Mouse (Mus musculus): ENCODE measurements around the gene Hoxc8. TPM values are rescaled to one million over a fixed set of nuclear protein-coding genes. Genes with fewer than 3 reads are reported as not detected.

Hoxc8 gene
- polyA plus RNA-seq, 1 experiment from 2014 or later = not detected

GRCm38 (mm10) chr15:103040601-103041000 is 50.2 kb downstream of the Hoxc8 start:
- Histone ChIP-seq H3K9ac (replicated peaks; ENCODE audit: low read length) (no peak overlapping the region), H3K27ac (replicated peaks; ENCODE audit: low read depth, low read length) (no peak overlapping the region), H3K4me1 (ENCODE audit: control insufficient read depth, insufficient read depth, low read length) (no peaks in the 10 kb centered on the region), H3K4me2 (ENCODE audit: low read length) (no peak overlapping the region), H3K36me3 (ENCODE audit: control insufficient read depth, insufficient read depth, low read length) (no peaks in the 10 kb centered on the region), H3K9me3 (ENCODE audit: control insufficient read depth, low read length) (no peaks in the 10 kb centered on the region), H3K4me3 (replicated peaks; ENCODE audit: low read depth, low read length) (no peak overlapping the region), H3K27me3 (ENCODE audit: control insufficient read depth, insufficient read depth, low read length) (peaks cover 99% of the 10 kb centered on the region)
- ATAC-seq (ENCODE audit: low FRiP score, low TSS enrichment) (no peak), DNase-seq (no peak)
- WGBS = 3% methylated on average over 12 of the region's 12 CpGs

GRCm38 (mm10) chr15:103041613-103042012 is 51.2 kb downstream of the Hoxc8 start:
- no peak for DNase-seq
- Histone ChIP-seq H3K4me2 (ENCODE audit: low read length) (no peak overlapping the region), H3K9ac (replicated peaks; ENCODE audit: low read length) (no peak overlapping the region), H3K36me3 (ENCODE audit: control insufficient read depth, insufficient read depth, low read length) (no peaks in the 10 kb centered on the region), H3K27ac (replicated peaks; ENCODE audit: low read depth, low read length) (no peak overlapping the region), H3K4me3 (replicated peaks; ENCODE audit: low read depth, low read length) (no peak overlapping the region), H3K27me3 (ENCODE audit: control insufficient read depth, insufficient read depth, low read length) (peaks cover 98% of the 10 kb centered on the region), H3K9me3 (ENCODE audit: control insufficient read depth, low read length) (no peaks in the 10 kb centered on the region), H3K4me1 (ENCODE audit: control insufficient read depth, insufficient read depth, low read length) (no peaks in the 10 kb centered on the region)
- no peak for ATAC-seq (ENCODE audit: low FRiP score, low TSS enrichment)
- 9% methylated on average over 5 of the region's 5 CpGs for WGBS

GRCm38 (mm10) chr15:103042209-103042608 is 51.8 kb downstream of the Hoxc8 start:
- DNase-seq = no peak
- peaks cover 97% of the 10 kb centered on the region for H3K27me3 ChIP-seq (ENCODE audit: control insufficient read depth, insufficient read depth, low read length)
- no peak overlapping the region for H3K27ac ChIP-seq (replicated peaks; ENCODE audit: low read depth, low read length)
- H3K9ac ChIP-seq (replicated peaks; ENCODE audit: low read length) = no peak overlapping the region
- no peak for ATAC-seq (ENCODE audit: low FRiP score, low TSS enrichment)
- no peaks in the 10 kb centered on the region for H3K9me3 ChIP-seq (ENCODE audit: control insufficient read depth, low read length)
- WGBS = 0% methylated on average over 1 of the region's 1 CpGs
- H3K36me3 ChIP-seq (ENCODE audit: control insufficient read depth, insufficient read depth, low read length) = no peaks in the 10 kb centered on the region
- no peak overlapping the region for H3K4me2 ChIP-seq (ENCODE audit: low read length)
- H3K4me1 ChIP-seq (ENCODE audit: control insufficient read depth, insufficient read depth, low read length) = no peaks in the 10 kb centered on the region
- H3K4me3 ChIP-seq (replicated peaks; ENCODE audit: low read depth, low read length) = no peak overlapping the region

MicroRNAs encoded within 50 kb of the gene (microRNA counts, 519-probe panel; counts per million panel counts)
- not detected for microRNA mmu-miR-615-3p
- not detected for microRNA mmu-miR-615-5p

Small RNA genes within 50 kb of the gene (microRNA-seq; reads per million reads assigned to microRNA genes)
- gene Mir196a-2 = 0.73 reads per million
- gene Mir615 = 33.4 reads per million, percentile 44 among the genes with 10 or more reads in this experiment

Other genes starting within 250 kb of the Hoxc8 start
- gene Hoxc13, start 69.5 kb upstream of the Hoxc8 start, polyA plus RNA-seq (2014; fragmentation: Nextera tagmentation; extraction: Ambion mirVana) = not detected in 2 replicates
- not detected in 2 replicates for gene Hoxc12, start 53.9 kb upstream of the Hoxc8 start, polyA plus RNA-seq (2014; fragmentation: Nextera tagmentation; extraction: Ambion mirVana)
- not detected in 2 replicates for gene Hoxc11, start 36.2 kb upstream of the Hoxc8 start, polyA plus RNA-seq (2014; fragmentation: Nextera tagmentation; extraction: Ambion mirVana)
- gene Hoxc10, start 23.8 kb upstream of the Hoxc8 start, polyA plus RNA-seq (2014; fragmentation: Nextera tagmentation; extraction: Ambion mirVana) = not detected in 2 replicates
- gene Hoxc5, start 23.2 kb upstream of the Hoxc8 start, polyA plus RNA-seq (2014; fragmentation: Nextera tagmentation; extraction: Ambion mirVana) = 0.12 TPM in 1 of 2 replicates, not detected in the other
- gene Hoxc9, start 14.2 kb upstream of the Hoxc8 start, polyA plus RNA-seq (2014; fragmentation: Nextera tagmentation; extraction: Ambion mirVana) = not detected in 2 replicates
- not detected in 2 replicates for gene Hoxc6, start 7.7 kb downstream of the Hoxc8 start, polyA plus RNA-seq (2014; fragmentation: Nextera tagmentation; extraction: Ambion mirVana)
- gene Hoxc4, start 28.3 kb downstream of the Hoxc8 start, polyA plus RNA-seq (2014; fragmentation: Nextera tagmentation; extraction: Ambion mirVana) = not detected in 2 replicates
- 22.7 and 25.0 TPM in 2 replicates for gene Smug1, start 176.5 kb downstream of the Hoxc8 start, polyA plus RNA-seq (2014; fragmentation: Nextera tagmentation; extraction: Ambion mirVana)
- gene Cbx5, start 249.2 kb downstream of the Hoxc8 start, polyA plus RNA-seq (2014; fragmentation: Nextera tagmentation; extraction: Ambion mirVana) = 159 and 177 TPM in 2 replicates
- gene Hnrnpa1, start 249.8 kb downstream of the Hoxc8 start, polyA plus RNA-seq (2014; fragmentation: Nextera tagmentation; extraction: Ambion mirVana) = 764 and 768 TPM in 2 replicates

All from midbrain, embryonic 14.5 days (tissue).